Mouse (Mus musculus): ENCODE results near the gene Lancl1.

The Lancl1 gene

GRCm38 (mm10) chr1:67014205-67014604, 24.5 kb downstream of the Lancl1 start:
- DNase-seq = no peak

- no peak for DNase-seq
These were observed 28.2 kb downstream of the Lancl1 start for GRCm38 (mm10) chr1:67010520-67010919.

- no peak for DNase-seq
These were observed 35.0 kb downstream of the Lancl1 start for GRCm38 (mm10) chr1:67003699-67004098.

- no peak for DNase-seq
These were observed 36.4 kb downstream of the Lancl1 start for GRCm38 (mm10) chr1:67002226-67002625.

- no peak for DNase-seq
These were observed 37.3 kb downstream of the Lancl1 start for GRCm38 (mm10) chr1:67001367-67001766.

GRCm38 (mm10) chr1:67000484-67000883, 38.2 kb downstream of the Lancl1 start:
- no peak for DNase-seq

GRCm38 (mm10) chr1:66998601-66999000, 40.1 kb downstream of the Lancl1 start:
- no peak for DNase-seq

GRCm38 (mm10) chr1:66998188-66998587, 40.5 kb downstream of the Lancl1 start:
- DNase-seq = no peak

- DNase-seq = no peak
These were observed 41.9 kb downstream of the Lancl1 start for GRCm38 (mm10) chr1:66996819-66997218.

GRCm38 (mm10) chr1:66992764-66993163, 45.9 kb downstream of the Lancl1 start:
- no peak for DNase-seq

GRCm38 (mm10) chr1:66987558-66988190, 51.0 kb downstream of the Lancl1 start:
- no peak for DNase-seq

GRCm38 (mm10) chr1:66985906-66986305, 52.8 kb downstream of the Lancl1 start:
- DNase-seq = no peak

GRCm38 (mm10) chr1:66985129-66985698, 53.5 kb downstream of the Lancl1 start:
- no peak for DNase-seq

- DNase-seq = no peak
These were observed 58.5 kb downstream of the Lancl1 start for GRCm38 (mm10) chr1:66980129-66980528.

GRCm38 (mm10) chr1:66975456-66975855, 63.2 kb downstream of the Lancl1 start:
- no peak for DNase-seq

GRCm38 (mm10) chr1:66964857-66965256, 73.8 kb downstream of the Lancl1 start:
- no peak for DNase-seq

- no peak for DNase-seq
These were observed 78.0 kb downstream of the Lancl1 start for GRCm38 (mm10) chr1:66960536-66961243.

GRCm38 (mm10) chr1:66957361-66957760, 81.3 kb downstream of the Lancl1 start:
- DNase-seq = no peak

GRCm38 (mm10) chr1:66951086-66951485, 87.6 kb downstream of the Lancl1 start:
- no peak for DNase-seq
